Mouse (Mus musculus) limb, embryonic 13.5 days (tissue): Measurements from ENCODE around the gene Tmem215. TPM values are rescaled to one million over a fixed set of nuclear protein-coding genes. Genes with fewer than 3 reads are reported as not detected.

ENCODE experiments used
- ATAC-seq: fragments of 200-750 bp; cut with Nextera tagmentation; 2 replicates; pipeline ENCODE4 v1.8.0; 2017; ENCODE audit warnings: low read depth, moderate number of reproducible peaks, moderate TSS enrichment; ENCODE audit not compliant: low FRiP score
- H3K27ac ChIP-seq: fragments of 300-500 bp; sonication (generic); 2 replicates; pipeline ENCODE4 v1.5.1; 2015; ENCODE audit warnings: inconsistent platforms, mild to moderate bottlenecking, moderate library complexity
- H3K27me3 ChIP-seq: fragments of 300-500 bp; sonication (generic); 2 replicates; pipeline ENCODE4 v1.6.1; 2015; ENCODE audit warnings: mild to moderate bottlenecking, inconsistent platforms
- H3K36me3 ChIP-seq: fragments of 300-500 bp; sonication (generic); 2 replicates; pipeline ENCODE4 v1.6.1; 2015; ENCODE audit warnings: inconsistent platforms, mild to moderate bottlenecking, moderate library complexity
- H3K4me1 ChIP-seq: fragments of 300-500 bp; sonication (generic); 2 replicates; pipeline ENCODE4 v1.6.1; 2015; ENCODE audit warnings: inconsistent platforms
- H3K4me2 ChIP-seq: fragments of 300-500 bp; sonication (generic); replicated peaks from 2 replicates; pipeline ENCODE4 v1.6.1; 2015; ENCODE audit warnings: inconsistent platforms, mild to moderate bottlenecking, moderate library complexity
- H3K4me3 ChIP-seq: fragments of 300-500 bp; sonication (generic); 2 replicates; pipeline ENCODE4 v1.5.1; 2015; ENCODE audit warnings: moderate library complexity, mild to moderate bottlenecking, inconsistent platforms
- H3K9ac ChIP-seq: fragments of 300-500 bp; sonication (generic); 2 replicates; pipeline ENCODE4 v1.6.1; 2015; ENCODE audit warnings: mild to moderate bottlenecking, inconsistent platforms
- H3K9me3 ChIP-seq: fragments of 300-500 bp; sonication (generic); 2 replicates; pipeline ENCODE4 v1.6.1; 2016; ENCODE audit warnings: inconsistent platforms
- WGBS: fragments of 180-500 bp; shearing (Covaris S2); methylation state at CpG from one replicate; pipeline ENCODE4 v1.1.7; 2015; 5-methylcytosine and 5-hydroxymethylcytosine counted together
- polyA plus RNA-seq: library from polyadenylated mRNA; unstranded; fragments of >200 nt; fragmentation: Nextera tagmentation; extraction: Ambion mirVana; gene quantifications from 2 replicates; pipeline ENCODE4 v1.2.1, GENCODE M21; 2015

Tmem215 gene
- polyA plus RNA-seq, result 0.45 and 0.64 TPM in 2 replicates

- peak within 1 kb of the TSS; percentile 49 for H3K4me3 ChIP-seq
- peak within 1 kb of the TSS; percentile 66 for H3K9ac ChIP-seq
- WGBS, result 69% methylated on average over 10 of the region's 10 CpGs
- H3K4me1 ChIP-seq, result peaks cover 10% of the 10 kb centered on the region
- H3K4me2 ChIP-seq, result peak within 1 kb of the TSS; percentile 88
- H3K36me3 ChIP-seq, result no peaks in the 10 kb centered on the region
- no peak for ATAC-seq
- H3K27ac ChIP-seq, result no peak within 1 kb of the TSS
- peaks cover 40% of the 10 kb centered on the region for H3K27me3 ChIP-seq
- no peaks in the 10 kb centered on the region for H3K9me3 ChIP-seq
Measured at GRCm38 (mm10) chr4:40471880-40472279, at the start of gene Tmem215. TSS of gene Tmem215 (plus strand) at chr4:40472180.

- Histone ChIP-seq H3K27me3 (no peaks in the 10 kb centered on the region), H3K4me3 (no peak overlapping the region), H3K4me2 (no peak overlapping the region), H3K9ac (no peak overlapping the region), H3K36me3 (no peaks in the 10 kb centered on the region), H3K4me1 (no peaks in the 10 kb centered on the region), H3K9me3 (peaks cover 10% of the 10 kb centered on the region; the same call in 1 of the 2 replicates), H3K27ac (no peak overlapping the region)
- no peak for ATAC-seq
- 66% methylated on average over 5 of the region's 5 CpGs for WGBS
Measured at GRCm38 (mm10) chr4:40431916-40432315, 40.1 kb upstream of the Tmem215 start.

DNA sequence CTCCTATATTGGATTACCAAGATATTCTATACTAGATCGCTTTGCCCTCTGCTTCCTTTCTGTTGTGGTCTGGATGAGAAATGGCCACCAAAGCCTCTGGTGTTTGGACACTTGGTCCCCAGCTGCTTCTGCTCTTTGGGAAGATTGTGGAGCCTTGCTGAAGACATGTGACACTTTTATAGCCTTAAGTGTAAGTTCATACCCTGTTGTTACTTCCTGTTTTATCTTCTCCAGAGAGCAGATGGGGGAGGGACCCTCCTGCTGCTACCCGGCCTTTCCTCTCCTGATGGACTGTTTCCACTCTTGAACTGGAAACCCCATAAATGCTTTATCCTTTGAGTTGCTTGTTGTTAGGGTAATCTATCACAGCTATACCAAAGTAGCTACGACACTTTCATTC lies 38.6 kb upstream of the Tmem215 start:
- H3K4me1 ChIP-seq, result no peaks in the 10 kb centered on the region
- H3K4me2 ChIP-seq, result no peak overlapping the region
- H3K9me3 ChIP-seq, result peaks cover 14% of the 10 kb centered on the region; the same call in 1 of the 2 replicates
- H3K27me3 ChIP-seq, result no peaks in the 10 kb centered on the region
- H3K4me3 ChIP-seq, result no peak overlapping the region
- 53% methylated on average over 3 of the region's 3 CpGs for WGBS
- ATAC-seq, result no peak
- H3K9ac ChIP-seq, result no peak overlapping the region
- no peak overlapping the region for H3K27ac ChIP-seq
- no peaks in the 10 kb centered on the region for H3K36me3 ChIP-seq

DNA sequence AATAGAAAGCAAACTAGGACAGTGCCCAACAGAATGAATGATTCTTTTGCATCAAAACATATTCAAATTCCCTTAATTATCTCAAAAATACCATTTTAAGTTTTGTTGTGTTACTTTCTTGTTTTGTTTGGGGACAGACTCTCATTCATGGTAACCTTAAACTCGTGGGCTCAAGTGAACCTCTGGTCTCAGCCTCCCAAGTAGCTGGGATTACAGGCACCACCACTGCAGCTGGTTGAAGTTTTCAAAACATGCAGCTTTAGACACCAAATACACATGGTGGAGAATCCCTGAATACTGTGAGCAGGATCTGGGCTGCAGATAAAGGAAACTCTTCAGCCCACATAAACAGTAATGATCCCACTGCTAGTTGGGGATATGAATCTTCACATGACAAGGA lies 37.6 kb upstream of the Tmem215 start:
- peaks cover 14% of the 10 kb centered on the region; the same call in 1 of the 2 replicates for H3K9me3 ChIP-seq
- ATAC-seq, result no peak
- H3K4me2 ChIP-seq, result no peak overlapping the region
- no peak overlapping the region for H3K27ac ChIP-seq
- no peaks in the 10 kb centered on the region for H3K27me3 ChIP-seq
- no peaks in the 10 kb centered on the region for H3K36me3 ChIP-seq
- H3K9ac ChIP-seq, result no peak overlapping the region
- no peak overlapping the region for H3K4me3 ChIP-seq
- 64% methylated on average over 1 of the region's 1 CpGs for WGBS
- H3K4me1 ChIP-seq, result no peaks in the 10 kb centered on the region

GRCm38 (mm10) chr4:40443565-40443964 lies 28.4 kb upstream of the Tmem215 start:
- Histone ChIP-seq H3K4me3 (no peak overlapping the region), H3K27me3 (no peaks in the 10 kb centered on the region), H3K27ac (no peak overlapping the region), H3K9me3 (no peaks in the 10 kb centered on the region), H3K9ac (no peak overlapping the region), H3K4me2 (no peak overlapping the region), H3K4me1 (no peaks in the 10 kb centered on the region), H3K36me3 (no peaks in the 10 kb centered on the region)
- WGBS, result 93% methylated on average over 9 of the region's 9 CpGs
- ATAC-seq, result no peak

DNA sequence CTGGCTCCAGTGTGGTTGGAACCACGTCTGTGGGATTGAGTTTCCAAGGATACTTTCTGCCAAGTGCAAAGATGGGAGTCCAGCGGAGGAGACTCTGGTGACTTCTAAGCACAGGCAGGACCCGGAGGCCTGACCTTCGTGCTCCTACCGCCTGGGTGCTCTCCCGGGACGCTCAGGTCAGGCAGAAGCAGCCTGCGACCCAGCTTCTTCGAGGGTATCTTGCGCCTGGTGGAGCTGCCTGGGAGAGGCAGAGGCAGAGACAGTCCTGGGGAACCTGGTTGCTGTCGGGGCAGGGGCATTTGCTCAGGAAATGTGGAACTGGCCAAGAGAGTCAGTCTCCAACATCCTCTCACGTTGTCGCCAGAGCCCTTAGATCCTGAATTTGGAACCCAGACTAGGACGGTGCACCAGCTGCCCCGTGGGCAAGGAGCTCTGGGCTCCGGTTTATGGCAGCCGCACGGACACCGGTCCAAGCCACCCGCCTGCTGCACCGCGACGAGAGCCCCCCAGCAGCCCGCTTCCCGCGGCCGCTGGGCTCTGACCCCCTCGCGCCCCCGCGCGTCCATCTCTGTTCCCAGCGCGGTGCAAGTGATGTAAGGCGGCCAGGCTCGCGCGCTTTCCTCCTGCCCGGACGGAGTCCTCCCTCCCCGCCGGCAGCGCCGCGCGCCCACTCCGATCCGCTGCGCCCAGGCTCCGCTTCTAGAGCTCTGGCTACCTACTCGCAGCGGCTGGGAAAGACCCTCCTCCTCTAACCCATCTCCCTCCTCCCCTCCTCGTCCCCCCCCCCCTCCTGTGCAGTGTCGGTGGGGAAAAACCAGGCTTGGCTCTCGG lies 935 bp downstream of the Tmem215 start:
- H3K27me3 ChIP-seq, result peaks cover 40% of the 10 kb centered on the region
- no peaks in the 10 kb centered on the region for H3K36me3 ChIP-seq
- ATAC-seq, result peak; percentile 86
- H3K27ac ChIP-seq, result no peak overlapping the region
- H3K9me3 ChIP-seq, result no peaks in the 10 kb centered on the region
- H3K9ac ChIP-seq, result peak overlapping the region; percentile 66
- peak overlapping the region; percentile 49 for H3K4me3 ChIP-seq
- 3% methylated on average over 54 of the region's 55 CpGs for WGBS
- H3K4me2 ChIP-seq, result peak overlapping the region; percentile 88
- H3K4me1 ChIP-seq, result peaks cover 10% of the 10 kb centered on the region

DNA sequence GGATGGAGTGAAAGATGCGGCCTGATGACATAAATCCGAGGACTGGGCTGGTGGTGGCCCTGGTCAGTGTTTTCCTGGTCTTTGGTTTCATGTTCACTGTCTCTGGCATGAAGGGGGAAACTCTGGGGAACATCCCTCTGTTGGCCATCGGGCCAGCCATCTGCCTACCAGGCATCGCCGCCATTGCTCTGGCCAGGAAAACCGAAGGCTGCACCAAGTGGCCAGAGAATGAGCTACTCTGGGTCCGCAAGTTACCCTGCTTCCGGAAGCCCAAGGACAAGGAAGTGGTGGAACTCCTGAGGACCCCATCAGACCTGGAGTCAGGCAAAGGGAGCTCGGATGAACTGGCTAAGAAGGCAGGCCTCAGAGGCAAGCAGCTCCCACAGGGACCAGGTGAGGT lies 1.9 kb downstream of the Tmem215 start:
- no peak for ATAC-seq
- Histone ChIP-seq H3K4me1 (peaks cover 10% of the 10 kb centered on the region), H3K4me3 (no peak overlapping the region), H3K36me3 (no peaks in the 10 kb centered on the region), H3K27me3 (peaks cover 40% of the 10 kb centered on the region), H3K9ac (no peak overlapping the region), H3K27ac (no peak overlapping the region), H3K4me2 (no peak overlapping the region), H3K9me3 (no peaks in the 10 kb centered on the region)
- 77% methylated on average over 9 of the region's 9 CpGs for WGBS

DNA sequence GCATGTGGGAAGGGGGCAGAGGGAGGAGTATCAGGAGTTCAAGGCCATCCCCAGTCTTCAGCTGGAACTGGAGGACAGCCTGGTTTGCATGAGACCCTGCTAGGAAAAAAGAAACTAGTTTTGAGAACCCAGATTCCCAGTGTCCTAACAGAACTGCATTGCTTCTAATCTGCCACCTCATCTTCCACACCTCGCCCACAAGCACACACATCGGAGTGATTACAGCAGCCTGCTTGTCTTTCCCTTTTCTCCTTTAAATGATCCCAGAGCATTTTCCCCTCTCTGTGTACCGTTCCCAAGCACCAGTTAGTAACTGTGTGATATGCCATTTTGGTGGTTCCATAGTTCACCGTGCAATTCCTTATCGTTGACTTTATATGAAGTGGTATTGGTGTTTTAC lies 6.0 kb downstream of the Tmem215 start:
- 86% methylated on average over 5 of the region's 5 CpGs for WGBS
- no peak overlapping the region for H3K4me3 ChIP-seq
- H3K9me3 ChIP-seq, result no peaks in the 10 kb centered on the region
- no peak for ATAC-seq
- 0 out of 2 replicates have a peak, but pooled peaks cover under 1% of the 10 kb centered on the region for H3K4me1 ChIP-seq
- H3K4me2 ChIP-seq, result no peak overlapping the region
- H3K27me3 ChIP-seq, result peaks cover 14% of the 10 kb centered on the region
- no peak overlapping the region for H3K9ac ChIP-seq
- no peak overlapping the region for H3K27ac ChIP-seq
- no peaks in the 10 kb centered on the region for H3K36me3 ChIP-seq

DNA sequence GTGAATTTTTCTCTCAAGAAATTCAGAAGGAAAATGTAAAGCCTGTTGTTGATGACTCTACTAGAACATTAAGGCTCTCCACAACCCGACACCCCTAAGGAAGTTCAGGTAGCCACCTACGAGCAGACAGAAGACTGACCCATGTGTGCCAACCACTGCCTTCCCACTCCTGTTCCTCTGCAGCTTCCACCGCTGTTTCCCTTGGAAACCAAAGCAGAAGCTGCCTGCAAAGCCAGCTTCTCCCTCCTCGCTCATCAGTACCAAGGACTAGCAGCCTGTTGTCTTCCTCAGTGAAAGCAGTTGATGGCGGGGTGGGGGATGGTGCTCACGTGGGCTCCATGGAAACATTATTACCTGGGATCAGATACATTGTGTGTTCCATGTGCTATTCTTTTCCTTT lies 14.6 kb downstream of the Tmem215 start:
- H3K9me3 ChIP-seq, result no peaks in the 10 kb centered on the region
- H3K4me2 ChIP-seq, result no peak overlapping the region
- H3K4me1 ChIP-seq, result no peaks in the 10 kb centered on the region
- no peaks in the 10 kb centered on the region for H3K36me3 ChIP-seq
- H3K9ac ChIP-seq, result no peak overlapping the region
- ATAC-seq, result no peak
- no peaks in the 10 kb centered on the region for H3K27me3 ChIP-seq
- H3K27ac ChIP-seq, result no peak overlapping the region
- WGBS, result 72% methylated on average over 6 of the region's 6 CpGs
- H3K4me3 ChIP-seq, result no peak overlapping the region

DNA sequence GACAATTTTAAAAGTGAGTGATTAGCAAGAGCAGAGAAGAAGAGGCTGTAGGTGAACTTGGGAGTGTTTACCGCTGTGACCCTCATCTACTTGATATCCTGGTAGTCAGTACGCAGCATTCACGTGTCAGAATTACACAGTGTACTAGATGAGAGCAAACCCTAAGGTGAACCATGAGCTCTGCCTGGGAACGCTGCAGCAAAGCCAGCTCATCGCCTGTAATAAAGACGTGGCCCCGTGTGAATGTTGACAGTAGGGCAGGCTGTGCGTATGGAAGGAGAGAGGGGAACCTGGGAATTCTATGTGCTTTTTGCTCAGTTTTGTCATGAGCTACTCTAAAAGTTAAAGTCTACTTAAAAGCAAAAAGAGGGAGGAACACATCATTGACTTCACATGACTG lies 19.8 kb downstream of the Tmem215 start:
- H3K4me1 ChIP-seq, result no peaks in the 10 kb centered on the region
- 88% methylated on average over 8 of the region's 8 CpGs for WGBS
- H3K4me3 ChIP-seq, result no peak overlapping the region
- H3K9me3 ChIP-seq, result no peaks in the 10 kb centered on the region
- H3K27ac ChIP-seq, result no peak overlapping the region
- peaks cover 2% of the 10 kb centered on the region; the same call in 1 of the 2 replicates for H3K27me3 ChIP-seq
- H3K4me2 ChIP-seq, result no peak overlapping the region
- H3K36me3 ChIP-seq, result no peaks in the 10 kb centered on the region
- H3K9ac ChIP-seq, result no peak overlapping the region
- no peak for ATAC-seq

DNA sequence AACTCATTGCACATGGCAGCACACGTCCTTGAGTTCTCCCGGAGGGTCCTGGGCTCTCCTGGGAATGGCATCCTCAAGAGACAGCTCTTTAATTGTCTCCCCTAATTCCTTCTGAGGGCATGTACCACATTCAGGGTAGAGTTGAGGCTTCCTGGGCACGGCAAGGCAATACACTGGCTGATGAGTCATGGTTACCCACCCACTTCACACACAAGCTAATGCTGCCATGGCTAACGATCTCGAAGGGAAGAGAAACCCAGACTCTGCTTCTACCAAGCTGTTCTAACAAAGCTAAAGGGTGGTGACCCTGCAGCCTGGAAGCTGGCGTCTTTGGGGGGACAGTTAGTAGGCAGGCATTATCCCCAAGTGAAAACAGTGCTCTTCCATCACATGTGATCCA lies 24.4 kb downstream of the Tmem215 start:
- no peak overlapping the region for H3K4me2 ChIP-seq
- WGBS, result 86% methylated on average over 6 of the region's 6 CpGs
- no peak for ATAC-seq

GRCm38 (mm10) chr4:40496828-40497227 lies 24.8 kb downstream of the Tmem215 start:
- no peak overlapping the region for H3K27ac ChIP-seq
- no peaks in the 10 kb centered on the region for H3K9me3 ChIP-seq
- no peaks in the 10 kb centered on the region for H3K36me3 ChIP-seq
- 0 out of 2 replicates have a peak, but pooled peaks cover 5% of the 10 kb centered on the region for H3K4me1 ChIP-seq
- ATAC-seq, result no peak
- no peak overlapping the region for H3K4me2 ChIP-seq
- no peak overlapping the region for H3K9ac ChIP-seq
- H3K4me3 ChIP-seq, result no peak overlapping the region
- H3K27me3 ChIP-seq, result peaks cover 4% of the 10 kb centered on the region; the same call in 1 of the 2 replicates
- 95% methylated on average over 5 of the region's 5 CpGs for WGBS

More for the DNA sequence above, 24.4 kb downstream of the Tmem215 start:
- Histone ChIP-seq H3K9me3 (no peaks in the 10 kb centered on the region), H3K4me1 (0 out of 2 replicates have a peak, but pooled peaks cover 5% of the 10 kb centered on the region), H3K27me3 (peaks cover 4% of the 10 kb centered on the region; the same call in 1 of the 2 replicates), H3K4me3 (no peak overlapping the region), H3K9ac (no peak overlapping the region), H3K27ac (no peak overlapping the region), H3K36me3 (no peaks in the 10 kb centered on the region)
